Mouse (Mus musculus): Measurements from ENCODE around the gene Gm28305.

Gm28305 gene

DNA sequence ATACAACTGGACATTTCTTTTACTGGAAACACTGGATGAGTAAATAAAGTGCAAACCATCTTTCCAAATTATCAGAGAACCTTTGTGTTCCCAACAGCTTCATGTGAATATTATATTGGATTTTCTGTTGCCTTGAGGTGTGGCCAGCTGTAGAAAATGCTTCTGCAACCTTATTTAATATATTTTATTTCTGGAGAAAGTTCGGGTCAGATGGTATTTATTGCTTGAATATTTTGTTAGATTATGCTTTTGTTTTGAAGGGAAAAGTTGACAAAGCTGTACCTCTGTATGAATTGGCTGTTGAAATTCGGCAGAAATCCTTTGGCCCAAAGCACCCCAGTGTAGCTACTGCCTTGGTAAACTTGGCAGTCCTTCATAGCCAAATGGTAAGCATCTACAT, at the start of gene Gm28305:
Gene Gm28305, plus strand, starts transcription at position 301 of the 400 bp plus-strand sequence.
- no peak for DNase-seq (ENCODE audit: extremely low read depth, insufficient read length, low spot score)

DNA sequence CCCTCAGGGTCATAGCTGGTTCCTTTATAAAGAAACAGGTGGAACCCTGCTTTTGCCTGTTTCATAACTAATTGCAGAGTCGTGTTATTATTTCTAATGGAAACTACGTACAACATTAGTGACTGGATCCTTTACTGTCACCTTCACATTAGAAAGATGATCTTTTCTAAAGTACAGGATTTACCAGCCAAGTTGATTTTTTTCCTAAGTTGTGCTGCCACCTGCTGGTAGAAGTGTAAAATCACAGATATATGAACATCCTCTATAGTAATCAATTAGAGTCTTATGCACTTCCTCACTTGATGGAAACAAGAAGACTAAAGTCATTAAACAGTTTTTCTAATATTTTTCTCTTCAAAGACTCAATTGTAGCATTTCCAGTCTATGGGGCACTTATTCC, 44.0 kb upstream of the Gm28305 start:
- no peak for DNase-seq (ENCODE audit: extremely low read depth, insufficient read length, low spot score)

DNA sequence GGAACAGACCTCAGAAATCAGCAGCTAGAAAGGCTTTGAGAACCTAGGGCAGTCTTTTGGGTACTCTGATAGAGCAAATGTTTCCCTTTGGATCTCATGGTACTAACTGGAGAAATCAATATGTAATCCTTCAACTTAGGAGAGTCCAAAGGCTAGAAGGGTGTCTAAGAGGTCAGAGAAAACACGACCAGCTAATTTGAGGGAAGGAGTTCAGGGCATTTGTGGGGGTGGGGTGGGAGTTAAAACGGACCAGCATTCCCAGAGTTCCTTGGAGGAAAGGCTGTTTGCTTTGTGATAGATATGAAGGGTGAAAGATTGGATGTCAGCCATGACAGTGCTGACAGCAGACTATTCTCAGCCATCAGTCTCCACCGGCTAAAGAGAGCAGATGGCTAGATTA, 39.9 kb upstream of the Gm28305 start:
- no peak for DNase-seq (ENCODE audit: extremely low read depth, insufficient read length, low spot score)

DNA sequence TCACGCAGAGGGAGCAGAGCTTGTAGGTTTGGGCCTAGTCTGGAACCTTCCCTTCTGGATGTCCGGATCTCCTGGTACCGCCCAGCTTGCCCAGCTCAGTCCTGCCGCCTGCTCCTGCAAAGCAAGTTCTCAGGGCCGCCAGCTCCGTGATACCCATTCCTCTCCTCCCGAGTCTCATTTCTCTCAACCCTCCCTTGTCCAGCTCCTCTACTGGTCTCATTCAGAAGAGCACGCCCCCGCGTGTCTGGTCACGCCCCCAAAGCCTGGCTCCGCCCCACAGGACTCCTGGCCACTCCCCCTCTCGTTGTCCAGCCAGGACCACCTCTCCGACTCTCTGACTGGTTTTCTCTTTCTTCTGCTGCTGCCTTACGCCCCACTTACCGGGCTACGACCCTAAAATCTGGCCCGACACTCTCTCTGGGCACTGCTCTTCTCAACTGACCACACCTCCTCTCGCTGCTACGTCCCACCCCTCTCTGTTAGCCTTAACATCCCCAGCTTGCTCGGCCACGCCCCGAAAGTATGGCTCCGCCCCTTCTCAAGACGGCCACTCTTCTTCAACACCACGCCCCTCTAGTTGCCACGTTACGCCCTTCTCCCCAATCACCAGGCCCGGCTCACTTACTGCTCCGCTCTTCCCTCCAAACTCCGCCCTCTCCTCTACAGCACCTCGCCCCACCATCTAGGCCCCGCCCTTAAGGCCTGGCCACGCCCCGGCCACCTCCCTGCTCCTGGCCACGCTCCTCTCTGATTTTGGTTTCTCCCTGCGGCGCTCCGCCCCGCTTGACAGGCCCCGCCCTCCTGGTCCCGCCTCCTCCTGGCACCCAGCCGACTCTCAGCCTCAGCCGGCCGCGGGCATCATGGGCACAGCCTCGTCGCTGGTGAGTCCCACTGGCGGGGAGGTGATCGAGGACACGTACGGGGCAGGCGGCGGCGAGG, 38.3 kb upstream of the Gm28305 start, which contains the start of gene Nphp3:
Gene Nphp3, plus strand, starts transcription at position 624 of the 939 bp plus-strand sequence.
- peak; percentile 100 for DNase-seq (ENCODE audit: extremely low read depth, insufficient read length, low spot score)

DNA sequence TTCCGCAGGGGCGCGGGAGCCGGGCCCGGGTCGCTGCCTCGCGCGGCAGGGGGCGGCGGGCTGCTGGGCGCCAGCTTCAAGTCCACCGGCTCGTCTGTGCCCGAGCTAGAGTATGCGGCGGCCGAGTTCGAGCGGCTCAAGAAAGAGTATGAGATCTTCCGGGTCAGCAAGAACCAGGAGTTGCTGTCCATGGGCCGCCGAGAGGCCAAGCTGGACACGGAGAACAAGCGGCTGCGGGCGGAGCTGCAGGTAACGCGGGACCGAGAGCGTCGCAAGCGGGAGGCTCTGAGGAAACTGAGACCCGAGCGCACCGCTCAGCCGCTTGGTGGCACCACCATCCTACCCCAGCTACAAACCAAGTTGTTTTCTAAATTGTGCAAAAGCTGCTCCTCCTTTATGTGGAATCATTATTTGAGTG, 37.5 kb upstream of the Gm28305 start:
- DNase-seq (ENCODE audit: extremely low read depth, insufficient read length, low spot score), result peak; percentile 85

GRCm38 (mm10) chr9:104014526-104014925, 25.9 kb upstream of the Gm28305 start:
- no peak for DNase-seq (ENCODE audit: extremely low read depth, insufficient read length, low spot score)

- no peak for DNase-seq (ENCODE audit: extremely low read depth, insufficient read length, low spot score)
Measured at GRCm38 (mm10) chr9:104021026-104021425, 19.4 kb upstream of the Gm28305 start.

DNA sequence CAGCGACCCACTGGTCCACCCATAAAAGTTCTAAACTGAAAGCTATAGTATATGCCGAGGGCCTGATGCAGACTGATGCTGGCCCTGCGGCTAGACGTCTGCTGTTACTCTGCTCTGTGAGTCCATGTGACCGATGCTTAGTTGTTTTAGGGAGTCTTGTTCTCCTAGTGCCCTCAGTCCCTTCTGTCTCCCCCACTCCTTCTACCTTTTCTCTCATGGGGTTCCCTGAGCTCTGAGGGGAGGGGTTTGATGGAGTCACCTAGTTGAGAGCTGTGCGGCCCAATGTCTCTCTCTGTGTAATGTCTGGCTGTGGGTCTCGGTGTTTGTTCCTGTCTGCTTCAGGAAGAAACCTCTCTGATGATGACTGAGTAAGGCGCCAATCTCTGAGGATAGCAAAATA, 13.3 kb upstream of the Gm28305 start:
- DNase-seq (ENCODE audit: extremely low read depth, insufficient read length, low spot score), result no peak

- no peak for DNase-seq (ENCODE audit: extremely low read depth, insufficient read length, low spot score)
Measured at GRCm38 (mm10) chr9:104029861-104030260, 10.6 kb upstream of the Gm28305 start.

GRCm38 (mm10) chr9:104034231-104034630, 6.2 kb upstream of the Gm28305 start:
- no peak for DNase-seq (ENCODE audit: extremely low read depth, insufficient read length, low spot score)

- no peak for DNase-seq (ENCODE audit: extremely low read depth, insufficient read length, low spot score)
Measured at GRCm38 (mm10) chr9:104034718-104035117, 5.7 kb upstream of the Gm28305 start.

- DNase-seq (ENCODE audit: extremely low read depth, insufficient read length, low spot score), result peak; percentile 19
Measured at GRCm38 (mm10) chr9:104035261-104036015, 5.0 kb upstream of the Gm28305 start.

GRCm38 (mm10) chr9:104038266-104038665, 2.2 kb upstream of the Gm28305 start:
- DNase-seq (ENCODE audit: extremely low read depth, insufficient read length, low spot score), result no peak

DNA sequence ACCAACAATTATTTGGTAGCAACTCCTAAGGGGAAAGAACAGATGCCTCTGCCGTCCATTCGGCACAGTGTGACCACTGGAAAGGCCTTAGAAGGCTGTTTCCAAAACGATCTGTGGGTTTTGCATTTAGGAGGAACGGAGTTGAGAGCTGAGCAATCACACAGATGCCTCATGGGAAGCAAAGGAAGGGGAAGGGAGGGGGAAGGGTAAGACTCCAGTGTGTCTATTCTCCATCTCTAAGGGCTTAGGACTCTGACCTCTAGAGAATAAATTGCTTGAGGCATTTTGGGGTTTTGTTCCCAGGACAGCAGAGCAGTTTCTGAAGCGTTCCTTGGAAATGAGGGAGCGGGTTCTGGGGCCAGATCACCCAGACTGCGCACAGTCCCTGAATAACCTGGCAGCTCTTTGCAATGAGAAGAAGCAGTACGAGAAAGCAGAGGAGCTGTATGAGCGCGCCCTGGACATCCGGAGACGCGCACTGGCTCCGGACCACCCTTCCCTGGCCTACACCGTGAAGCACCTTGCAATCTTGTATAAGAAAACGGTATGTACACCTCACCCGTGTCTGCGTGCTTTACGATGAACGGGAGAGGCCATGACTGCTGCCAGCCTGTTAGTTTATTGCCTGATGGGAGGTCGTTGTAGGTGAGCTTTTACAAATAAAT, 1.3 kb upstream of the Gm28305 start:
- DNase-seq (ENCODE audit: extremely low read depth, insufficient read length, low spot score), result no peak

GRCm38 (mm10) chr9:104039742-104040141, 720 bp upstream of the Gm28305 start:
- no peak for DNase-seq (ENCODE audit: extremely low read depth, insufficient read length, low spot score)

DNA sequence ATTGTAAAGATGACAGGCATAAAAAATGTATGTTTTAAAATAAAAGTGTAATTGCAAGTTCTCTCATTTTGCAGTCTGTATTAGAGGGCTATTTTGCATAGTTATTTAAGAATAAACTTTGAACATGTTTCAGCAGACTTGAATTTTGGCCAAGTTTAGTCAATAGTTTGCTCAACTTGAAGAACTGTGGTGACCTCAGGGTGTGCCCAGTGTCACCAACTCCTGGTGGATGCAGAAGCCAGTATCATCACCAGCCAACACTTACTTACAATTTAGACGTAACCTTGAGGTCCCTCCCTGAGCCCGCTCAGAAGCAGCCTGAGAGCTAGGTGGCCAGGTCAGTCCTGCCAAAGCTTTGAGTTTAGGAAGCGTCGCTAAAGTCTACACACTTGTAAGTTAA, 3.2 kb downstream of the Gm28305 start:
- DNase-seq (ENCODE audit: extremely low read depth, insufficient read length, low spot score), result no peak

DNA sequence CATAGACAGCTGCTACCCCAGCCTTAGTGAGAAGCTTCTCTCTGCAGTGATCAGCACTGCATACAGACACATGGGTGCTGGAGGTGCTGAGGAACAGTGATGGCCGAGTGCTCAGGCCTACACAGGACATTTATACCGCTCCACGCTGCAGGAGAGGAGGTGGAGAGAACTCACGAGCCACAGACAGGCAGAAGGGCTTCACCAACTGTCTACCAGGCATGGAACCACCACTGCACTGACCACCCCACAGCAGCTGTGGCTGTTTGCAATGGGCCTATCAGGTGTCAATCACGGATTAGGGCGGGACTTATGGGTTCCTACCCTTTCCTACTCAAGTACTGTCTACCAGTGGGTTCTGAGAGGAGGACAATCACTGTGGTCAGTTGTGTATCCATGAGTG, 10.6 kb downstream of the Gm28305 start:
- DNase-seq (ENCODE audit: extremely low read depth, insufficient read length, low spot score), result no peak

DNA sequence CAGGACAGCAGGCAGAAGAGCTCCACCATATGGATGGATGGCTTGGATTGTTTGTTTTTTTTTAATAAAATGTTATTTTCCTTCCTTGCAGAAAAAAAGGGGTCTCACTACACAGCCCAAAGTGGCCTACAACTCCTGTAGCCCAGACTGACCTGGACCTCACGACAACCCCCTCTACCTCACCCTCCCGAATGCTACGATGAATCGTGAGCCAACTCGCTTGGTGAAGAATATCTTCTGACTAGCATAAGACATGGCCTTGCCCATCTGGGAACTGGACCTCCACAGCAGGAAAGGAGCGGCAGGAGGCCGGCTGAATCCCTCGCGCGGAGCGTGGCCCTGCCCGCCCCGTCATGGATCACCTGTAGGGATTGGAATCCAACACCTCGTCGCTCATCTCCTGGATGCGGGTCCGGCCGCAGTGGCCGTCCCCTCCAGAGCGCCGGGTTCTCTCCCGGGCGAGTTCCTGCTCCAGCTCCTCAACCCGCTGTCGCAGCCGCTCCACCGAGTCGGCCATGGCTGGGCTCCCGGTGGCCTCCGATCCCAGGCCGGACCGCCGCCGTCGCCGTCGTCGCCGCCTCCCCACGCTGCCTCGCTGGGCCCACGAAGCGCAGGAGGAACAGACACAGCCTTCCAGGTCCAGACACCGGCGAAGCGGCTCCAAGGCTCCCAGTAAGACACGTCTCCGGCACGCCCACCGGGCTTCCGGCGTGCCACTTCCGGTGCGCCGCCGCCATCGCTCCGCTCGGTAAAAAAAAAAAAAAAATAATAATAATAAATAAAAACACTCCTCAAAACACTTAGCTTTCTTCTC, 22.2 kb downstream of the Gm28305 start, which contains the start of gene Uba5:
Gene Uba5, minus strand, starts transcription at position 705 of the 814 bp plus-strand sequence.
- peak; percentile 77 for DNase-seq (ENCODE audit: extremely low read depth, insufficient read length, low spot score)

DNA sequence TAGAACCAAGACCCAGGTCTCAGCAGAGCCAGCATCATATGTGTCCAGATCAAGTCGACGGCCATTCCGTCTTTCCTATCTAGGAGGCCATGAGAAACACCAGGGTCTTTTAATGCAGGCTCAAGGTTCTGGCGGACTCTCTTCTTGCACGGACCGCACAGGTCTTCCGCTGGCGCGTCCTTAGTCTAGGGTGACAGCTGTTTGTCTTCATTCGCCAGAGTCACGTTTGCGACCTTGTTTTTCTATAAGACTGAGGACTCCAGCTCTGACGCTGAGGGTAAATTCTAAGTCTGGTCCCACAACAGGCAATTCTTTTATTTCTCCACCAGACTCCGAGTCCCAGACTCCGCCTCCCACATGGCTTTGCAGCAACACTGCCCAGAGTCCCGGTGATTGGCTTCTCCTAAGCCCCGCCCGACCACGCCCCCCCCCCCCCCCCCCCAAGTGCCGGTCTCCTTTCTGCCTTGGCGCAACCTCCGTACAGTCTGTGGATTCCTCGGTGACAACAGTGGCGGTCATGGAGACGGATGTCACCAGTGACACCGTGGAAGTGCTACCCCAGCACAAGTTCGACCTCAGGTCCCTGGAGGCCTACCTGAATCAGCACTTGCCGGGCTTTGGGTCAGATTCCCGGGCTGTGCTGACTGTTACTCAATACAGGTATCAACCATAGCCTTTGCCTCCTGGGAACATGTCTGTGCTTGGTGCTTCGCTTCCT, 22.9 kb downstream of the Gm28305 start, which contains the start of gene Acad11:
Gene Acad11, plus strand, starts transcription at position 134 of the 718 bp plus-strand sequence.
- DNase-seq (ENCODE audit: extremely low read depth, insufficient read length, low spot score), result peak; percentile 79

All from 3134 (cell line).